Mouse (Mus musculus): ENCODE results near the gene Gm9913. TPM values are rescaled to one million over a fixed set of nuclear protein-coding genes. Genes with fewer than 3 reads are reported as not detected.

The Gm9913 gene
- polyA plus RNA-seq, 1 experiment from 2014 or later: 0.12 TPM

DNA sequence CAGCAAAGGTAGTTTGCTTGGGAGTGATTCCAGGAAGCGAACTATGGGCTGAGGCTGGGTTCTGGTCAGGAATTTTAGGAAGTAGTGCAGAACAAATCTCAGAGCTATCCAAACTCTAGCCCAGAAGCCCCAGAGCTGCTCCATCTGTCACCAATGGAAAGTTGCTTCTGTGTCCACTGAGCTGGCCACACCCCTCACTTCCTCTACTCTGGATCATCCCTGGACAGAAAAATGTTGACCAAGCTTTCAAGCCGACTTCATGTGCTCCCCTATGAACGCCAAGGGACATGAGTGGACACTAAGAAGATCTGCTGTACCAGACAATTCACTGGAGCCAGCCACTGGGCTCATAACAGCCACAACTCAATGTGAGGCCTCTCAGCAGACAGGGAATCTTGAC lies 28.7 kb upstream of the Gm9913 start:
- H3K9me3 ChIP-seq (ENCODE audit: control insufficient read depth, low read length): no peaks in the 10 kb centered on the region
- no peak overlapping the region for H3K4me2 ChIP-seq
- H3K4me3 ChIP-seq (ENCODE audit: low read depth, low read length): no peak overlapping the region
- H3K36me3 ChIP-seq (ENCODE audit: control insufficient read depth, insufficient read depth, low read length): no peaks in the 10 kb centered on the region
- WGBS: 78% methylated on average over 3 of the region's 3 CpGs
- H3K27ac ChIP-seq (ENCODE audit: low read depth, low read length): no peak overlapping the region
- no peak overlapping the region for H3K9ac ChIP-seq (ENCODE audit: low read depth, low read length)
- no peak for ATAC-seq (replicated peaks; ENCODE audit: low FRiP score)
- no peaks in the 10 kb centered on the region for H3K27me3 ChIP-seq (replicated peaks; ENCODE audit: control insufficient read depth, insufficient read depth, low read length)
- H3K4me1 ChIP-seq (replicated peaks; ENCODE audit: control insufficient read depth, insufficient read depth, low read length): no peaks in the 10 kb centered on the region
- DNase-seq (ENCODE audit: low spot score): no peak

DNA sequence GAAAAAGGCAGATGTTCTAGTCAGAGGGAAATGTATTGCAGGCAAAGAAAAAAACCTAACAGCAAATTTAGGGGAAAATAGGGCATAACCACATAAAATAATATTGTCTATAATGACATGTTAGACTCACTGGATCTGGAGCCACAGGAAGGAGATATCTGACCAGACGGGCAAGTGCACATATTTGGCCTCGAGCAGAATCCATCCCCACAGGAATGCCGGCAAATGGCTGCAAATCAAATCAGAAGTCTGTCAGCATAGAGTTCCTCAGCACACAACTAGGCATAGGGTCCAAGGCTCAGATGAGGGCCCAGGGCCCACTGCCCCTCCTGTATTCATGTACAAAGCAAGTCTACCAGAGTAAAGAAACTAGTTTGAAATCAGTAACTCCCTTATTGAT lies 27.5 kb upstream of the Gm9913 start:
- 77% methylated on average over 3 of the region's 3 CpGs for WGBS
- no peaks in the 10 kb centered on the region for H3K4me1 ChIP-seq (replicated peaks; ENCODE audit: control insufficient read depth, insufficient read depth, low read length)

DNA sequence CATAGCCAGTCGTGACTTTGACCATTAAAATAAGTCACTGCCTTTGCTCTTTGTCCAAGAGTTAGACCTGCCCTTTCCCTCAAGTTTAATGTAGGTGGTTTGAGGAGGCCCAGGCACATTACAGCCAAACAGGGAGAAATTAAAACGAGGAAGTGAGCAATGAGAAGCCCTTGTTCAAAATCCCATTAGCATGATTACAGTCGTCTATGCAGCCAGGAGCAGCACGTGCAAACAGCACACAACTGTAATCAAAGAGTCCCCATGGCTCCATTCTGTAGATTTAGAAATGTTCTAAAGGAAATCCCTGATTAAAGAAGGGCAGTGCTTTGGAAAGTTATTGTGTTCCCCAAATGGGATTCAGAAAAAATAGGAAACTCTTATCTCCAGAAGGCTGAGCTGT lies 26.2 kb upstream of the Gm9913 start:
- Histone ChIP-seq H3K4me2 (no peak overlapping the region), H3K4me3 (ENCODE audit: low read depth, low read length) (no peak overlapping the region), H3K4me1 (replicated peaks; ENCODE audit: control insufficient read depth, insufficient read depth, low read length) (no peaks in the 10 kb centered on the region), H3K36me3 (ENCODE audit: control insufficient read depth, insufficient read depth, low read length) (no peaks in the 10 kb centered on the region), H3K27me3 (replicated peaks; ENCODE audit: control insufficient read depth, insufficient read depth, low read length) (no peaks in the 10 kb centered on the region), H3K9me3 (ENCODE audit: control insufficient read depth, low read length) (no peaks in the 10 kb centered on the region), H3K27ac (ENCODE audit: low read depth, low read length) (no peak overlapping the region), H3K9ac (ENCODE audit: low read depth, low read length) (no peak overlapping the region)
- 60% methylated on average over 4 of the region's 4 CpGs for WGBS
- no peak for DNase-seq (ENCODE audit: low spot score)
- ATAC-seq (replicated peaks; ENCODE audit: low FRiP score): no peak

More for the DNA sequence above, 27.5 kb upstream of the Gm9913 start:
- Histone ChIP-seq H3K36me3 (ENCODE audit: control insufficient read depth, insufficient read depth, low read length) (no peaks in the 10 kb centered on the region), H3K27ac (ENCODE audit: low read depth, low read length) (no peak overlapping the region), H3K4me3 (ENCODE audit: low read depth, low read length) (no peak overlapping the region), H3K4me2 (no peak overlapping the region), H3K9ac (ENCODE audit: low read depth, low read length) (no peak overlapping the region), H3K9me3 (ENCODE audit: control insufficient read depth, low read length) (no peaks in the 10 kb centered on the region), H3K27me3 (replicated peaks; ENCODE audit: control insufficient read depth, insufficient read depth, low read length) (no peaks in the 10 kb centered on the region)
- ATAC-seq (replicated peaks; ENCODE audit: low FRiP score) (no peak), DNase-seq (ENCODE audit: low spot score) (no peak)

DNA sequence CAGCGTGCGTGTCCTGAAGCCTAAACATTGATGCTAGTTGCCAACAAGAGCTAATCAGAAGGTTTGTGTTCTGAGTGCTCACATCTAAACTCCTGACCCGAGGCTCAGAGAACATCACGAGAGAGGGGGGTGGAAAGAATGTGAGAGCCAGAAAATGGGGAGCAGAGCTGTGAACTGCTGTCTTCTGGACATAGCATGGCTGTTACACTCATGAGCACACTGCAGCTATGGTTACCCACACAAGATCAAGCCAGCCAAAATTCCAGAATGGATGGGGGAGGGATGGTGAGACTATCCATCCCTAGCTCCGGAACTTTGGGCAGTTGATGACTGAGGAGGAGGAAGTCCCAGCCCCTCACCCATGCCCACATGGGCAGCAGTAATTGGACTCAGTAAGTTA lies 24.8 kb upstream of the Gm9913 start:
- no peak overlapping the region for H3K27ac ChIP-seq (ENCODE audit: low read depth, low read length)

DNA sequence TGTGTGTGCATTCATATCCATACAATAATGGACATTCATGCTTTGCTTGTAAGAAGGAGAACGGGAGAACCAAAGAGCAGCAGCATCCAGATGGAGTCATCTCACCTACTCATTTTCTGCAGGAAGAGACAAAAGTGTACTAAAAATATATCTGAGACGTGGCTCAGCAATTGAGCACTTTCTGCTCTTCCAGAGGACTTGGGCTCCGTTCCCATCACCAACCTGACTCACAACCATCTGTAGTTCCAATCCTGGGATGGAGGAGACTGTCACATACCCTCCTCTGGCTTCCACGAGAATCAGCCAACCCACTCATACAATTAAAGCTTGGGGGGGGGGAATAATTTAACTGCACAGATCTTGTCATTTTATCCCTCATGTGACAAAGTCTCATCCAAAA lies 23.8 kb upstream of the Gm9913 start:
- H3K9ac ChIP-seq (ENCODE audit: low read depth, low read length): no peak overlapping the region
- no peaks in the 10 kb centered on the region for H3K4me1 ChIP-seq (replicated peaks; ENCODE audit: control insufficient read depth, insufficient read depth, low read length)
- ATAC-seq (replicated peaks; ENCODE audit: low FRiP score) (no peak), DNase-seq (ENCODE audit: low spot score) (no peak)
- H3K4me3 ChIP-seq (ENCODE audit: low read depth, low read length): no peak overlapping the region
- no peak overlapping the region for H3K27ac ChIP-seq (ENCODE audit: low read depth, low read length)
- H3K36me3 ChIP-seq (ENCODE audit: control insufficient read depth, insufficient read depth, low read length): no peaks in the 10 kb centered on the region
- no peaks in the 10 kb centered on the region for H3K27me3 ChIP-seq (replicated peaks; ENCODE audit: control insufficient read depth, insufficient read depth, low read length)
- no peak overlapping the region for H3K4me2 ChIP-seq
- no peaks in the 10 kb centered on the region for H3K9me3 ChIP-seq (ENCODE audit: control insufficient read depth, low read length)
- WGBS: 75% methylated on average over 4 of the region's 4 CpGs

More for the DNA sequence above, 24.8 kb upstream of the Gm9913 start:
- Histone ChIP-seq H3K4me1 (replicated peaks; ENCODE audit: control insufficient read depth, insufficient read depth, low read length) (no peaks in the 10 kb centered on the region), H3K36me3 (ENCODE audit: control insufficient read depth, insufficient read depth, low read length) (no peaks in the 10 kb centered on the region), H3K4me3 (ENCODE audit: low read depth, low read length) (no peak overlapping the region), H3K27me3 (replicated peaks; ENCODE audit: control insufficient read depth, insufficient read depth, low read length) (no peaks in the 10 kb centered on the region), H3K4me2 (no peak overlapping the region), H3K9ac (ENCODE audit: low read depth, low read length) (no peak overlapping the region), H3K9me3 (ENCODE audit: control insufficient read depth, low read length) (no peaks in the 10 kb centered on the region)
- 73% methylated on average over 5 of the region's 5 CpGs for WGBS
- DNase-seq (ENCODE audit: low spot score) (no peak), ATAC-seq (replicated peaks; ENCODE audit: low FRiP score) (no peak)

DNA sequence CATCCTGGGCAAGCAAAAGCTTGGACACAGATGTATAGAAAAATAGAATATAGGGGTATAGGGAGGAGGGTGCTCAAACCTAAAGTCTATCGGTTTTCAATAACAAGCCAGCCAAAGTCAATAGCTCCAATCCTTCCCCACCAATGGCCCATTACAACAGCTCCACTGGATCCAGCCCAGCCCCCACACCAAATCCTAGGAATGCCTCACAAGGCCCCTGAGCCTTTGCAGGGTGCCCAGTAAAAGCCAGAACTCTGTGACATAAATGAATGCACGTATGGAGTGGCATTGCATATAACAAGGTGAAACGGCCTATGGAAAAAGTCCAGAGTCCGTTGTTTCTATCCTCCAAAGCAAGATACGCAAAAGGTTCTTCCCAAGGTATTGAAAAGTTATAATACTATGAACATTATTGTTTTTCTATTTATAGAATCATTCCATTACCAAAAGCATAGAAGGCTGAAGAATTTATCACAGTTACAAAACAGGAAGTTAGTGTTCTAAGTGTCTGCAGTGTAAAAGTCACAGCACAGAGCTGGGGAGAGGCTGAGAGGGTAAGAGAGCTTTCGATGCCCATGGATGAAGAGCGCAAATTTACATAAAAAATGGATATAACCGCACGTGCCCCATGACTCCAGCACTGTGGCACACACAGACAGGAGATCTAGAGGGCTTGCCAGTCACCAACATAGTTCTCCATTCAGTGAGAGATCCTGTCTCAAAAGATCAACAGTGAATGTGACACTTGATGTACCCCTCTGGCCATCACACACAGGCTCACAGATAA lies 23.2 kb upstream of the Gm9913 start:
- H3K4me2 ChIP-seq: no peak overlapping the region
- H3K9ac ChIP-seq (ENCODE audit: low read depth, low read length): no peak overlapping the region
- no peaks in the 10 kb centered on the region for H3K9me3 ChIP-seq (ENCODE audit: control insufficient read depth, low read length)
- DNase-seq (ENCODE audit: low spot score) (no peak), ATAC-seq (replicated peaks; ENCODE audit: low FRiP score) (no peak)
- no peak overlapping the region for H3K27ac ChIP-seq (ENCODE audit: low read depth, low read length)
- H3K4me1 ChIP-seq (replicated peaks; ENCODE audit: control insufficient read depth, insufficient read depth, low read length): no peaks in the 10 kb centered on the region
- H3K36me3 ChIP-seq (ENCODE audit: control insufficient read depth, insufficient read depth, low read length): no peaks in the 10 kb centered on the region
- WGBS: 82% methylated on average over 9 of the region's 9 CpGs
- H3K27me3 ChIP-seq (replicated peaks; ENCODE audit: control insufficient read depth, insufficient read depth, low read length): no peaks in the 10 kb centered on the region
- no peak overlapping the region for H3K4me3 ChIP-seq (ENCODE audit: low read depth, low read length)

DNA sequence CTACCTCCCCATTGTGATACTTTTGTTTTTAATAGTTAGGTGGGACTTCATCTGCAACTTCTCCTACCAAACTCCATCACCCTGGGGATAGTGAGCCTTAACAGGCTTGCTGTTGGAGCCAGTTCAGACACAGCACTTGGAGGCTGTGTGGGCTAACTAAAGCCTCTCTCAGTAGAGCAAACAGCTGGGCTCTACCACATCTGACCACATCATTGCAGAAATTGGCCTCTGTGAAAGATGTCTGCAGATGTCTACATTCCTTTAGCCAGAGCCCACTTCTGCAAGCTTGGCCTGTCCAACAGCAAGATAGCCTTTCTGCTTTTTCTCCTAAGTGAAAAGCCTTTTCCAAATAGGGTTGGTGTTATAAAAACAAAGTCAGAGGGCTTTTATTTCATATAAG lies 20.7 kb upstream of the Gm9913 start:
- H3K27ac ChIP-seq (ENCODE audit: low read depth, low read length): no peak overlapping the region
- no peak overlapping the region for H3K4me3 ChIP-seq (ENCODE audit: low read depth, low read length)
- DNase-seq (ENCODE audit: low spot score) (no peak), ATAC-seq (replicated peaks; ENCODE audit: low FRiP score) (no peak)
- H3K4me2 ChIP-seq: no peak overlapping the region
- 0 out of 2 replicates have a peak, but pooled peaks cover 3% of the 10 kb centered on the region for H3K4me1 ChIP-seq (replicated peaks; ENCODE audit: control insufficient read depth, insufficient read depth, low read length)
- no peaks in the 10 kb centered on the region for H3K36me3 ChIP-seq (ENCODE audit: control insufficient read depth, insufficient read depth, low read length)
- H3K9me3 ChIP-seq (ENCODE audit: control insufficient read depth, low read length): no peaks in the 10 kb centered on the region
- H3K27me3 ChIP-seq (replicated peaks; ENCODE audit: control insufficient read depth, insufficient read depth, low read length): no peaks in the 10 kb centered on the region
- no peak overlapping the region for H3K9ac ChIP-seq (ENCODE audit: low read depth, low read length)

DNA sequence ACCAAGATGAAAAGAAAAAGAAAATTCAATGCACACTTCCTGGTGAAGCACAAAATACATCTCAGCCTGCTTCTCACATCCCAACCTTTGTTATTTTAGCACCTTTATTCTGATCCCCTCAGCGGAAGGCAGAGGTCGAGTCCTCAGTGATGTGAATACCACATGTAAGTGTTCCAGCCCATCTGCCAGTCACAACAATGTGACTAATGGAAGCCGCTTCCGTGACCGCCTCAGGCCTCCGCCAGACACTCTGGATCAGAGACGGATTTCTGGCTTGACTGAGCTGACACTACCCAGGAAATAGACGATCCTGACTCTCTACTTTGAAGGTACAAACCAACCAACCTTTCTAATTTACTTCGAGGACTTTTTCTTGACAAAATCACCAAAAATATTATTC lies 20.0 kb upstream of the Gm9913 start:
- H3K27ac ChIP-seq (ENCODE audit: low read depth, low read length): no peak overlapping the region
- H3K9me3 ChIP-seq (ENCODE audit: control insufficient read depth, low read length): no peaks in the 10 kb centered on the region
- WGBS: 78% methylated on average over 9 of the region's 9 CpGs
- no peaks in the 10 kb centered on the region for H3K27me3 ChIP-seq (replicated peaks; ENCODE audit: control insufficient read depth, insufficient read depth, low read length)
- no peak for DNase-seq (ENCODE audit: low spot score)
- H3K4me1 ChIP-seq (replicated peaks; ENCODE audit: control insufficient read depth, insufficient read depth, low read length): 0 out of 2 replicates have a peak, but pooled peaks cover 3% of the 10 kb centered on the region
- H3K9ac ChIP-seq (ENCODE audit: low read depth, low read length): no peak overlapping the region
- no peak overlapping the region for H3K4me3 ChIP-seq (ENCODE audit: low read depth, low read length)
- H3K4me2 ChIP-seq: no peak overlapping the region
- H3K36me3 ChIP-seq (ENCODE audit: control insufficient read depth, insufficient read depth, low read length): no peaks in the 10 kb centered on the region
- no peak for ATAC-seq (replicated peaks; ENCODE audit: low FRiP score)

DNA sequence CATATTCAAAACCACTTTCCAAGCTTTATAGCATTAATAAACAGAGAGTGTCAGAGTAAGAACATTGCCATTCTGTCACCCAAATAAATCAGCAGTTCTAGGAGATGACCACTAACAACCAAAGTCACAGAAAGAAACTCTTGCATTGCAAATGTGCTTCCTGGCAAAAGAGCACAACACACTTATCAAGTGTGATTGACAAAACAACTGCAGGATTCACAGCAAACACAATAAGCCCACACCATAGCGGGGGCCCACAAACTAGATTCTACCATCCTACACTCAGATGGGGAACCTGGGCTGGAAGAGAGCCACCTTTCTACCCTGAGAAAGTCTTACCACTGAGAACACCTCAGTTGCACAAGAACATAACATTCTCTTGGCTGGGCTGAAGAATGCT lies 14.9 kb upstream of the Gm9913 start:
- Histone ChIP-seq H3K4me1 (replicated peaks; ENCODE audit: control insufficient read depth, insufficient read depth, low read length) (0 out of 2 replicates have a peak, but pooled peaks cover 3% of the 10 kb centered on the region), H3K27ac (ENCODE audit: low read depth, low read length) (no peak overlapping the region), H3K36me3 (ENCODE audit: control insufficient read depth, insufficient read depth, low read length) (no peaks in the 10 kb centered on the region), H3K27me3 (replicated peaks; ENCODE audit: control insufficient read depth, insufficient read depth, low read length) (no peaks in the 10 kb centered on the region), H3K4me3 (ENCODE audit: low read depth, low read length) (no peak overlapping the region), H3K9me3 (ENCODE audit: control insufficient read depth, low read length) (no peaks in the 10 kb centered on the region), H3K4me2 (no peak overlapping the region), H3K9ac (ENCODE audit: low read depth, low read length) (no peak overlapping the region)
- ATAC-seq (replicated peaks; ENCODE audit: low FRiP score): no peak
- WGBS: 88% methylated on average over 1 of the region's 1 CpGs
- DNase-seq (ENCODE audit: low spot score): no peak

All from liver, embryonic 11.5 days (tissue).